Mouse (Mus musculus): ENCODE data around the gene Uspl1.
A peak's percentile ranks its signal among the peaks of the same experiment; 100 is the strongest.
"Not testable (repeated sequence)": the region's sequence is repeated elsewhere in the genome, so short reads cannot be mapped to it uniquely, and the experiment has no call there.

The Uspl1 gene

DNA sequence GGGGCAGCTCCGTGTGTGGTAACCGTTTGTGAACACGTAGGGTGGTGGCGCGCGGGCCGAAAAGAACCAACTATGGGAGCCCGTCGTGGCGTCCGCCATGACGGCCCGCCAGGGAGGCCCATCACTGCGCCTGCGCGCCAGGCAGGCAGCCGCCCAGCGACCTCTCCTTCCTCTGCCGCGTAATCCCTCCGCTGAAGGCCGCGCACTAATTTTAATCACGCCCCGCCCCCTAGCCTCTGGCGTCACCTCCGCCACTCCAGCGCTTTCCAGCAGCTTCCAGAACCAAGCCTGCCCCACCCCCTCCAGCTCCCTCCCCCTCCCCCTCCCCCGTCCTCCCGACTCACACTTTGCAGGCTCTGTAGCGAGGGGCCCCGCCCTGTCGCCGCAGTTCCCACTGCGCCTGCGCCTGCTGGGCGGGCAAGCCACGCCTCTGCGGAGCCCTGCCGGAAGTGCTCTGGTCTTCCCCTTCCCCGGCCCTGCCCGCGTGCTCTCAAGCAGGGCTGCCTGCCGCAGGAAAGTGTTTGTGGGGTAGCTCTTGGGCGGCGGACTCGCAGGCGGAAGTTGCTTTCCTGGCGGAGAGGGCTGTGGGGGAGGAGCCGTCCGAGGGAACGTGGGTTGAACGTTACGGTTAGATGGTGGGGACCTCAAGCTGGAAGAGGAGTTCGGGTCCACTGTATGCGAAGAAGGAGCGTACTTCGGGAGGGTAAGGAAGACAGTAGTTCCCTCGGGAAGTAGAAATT, at the start of gene Uspl1, which contains the start of gene Hmgb1:
Gene Uspl1 (plus strand): TSS at position 247 of the 740 bp plus-strand sequence.
Gene Hmgb1 (minus strand): TSS at position 386 of the 740 bp plus-strand sequence.
- peak; percentile 99 for DNase-seq (ENCODE audit: low spot score)

DNA sequence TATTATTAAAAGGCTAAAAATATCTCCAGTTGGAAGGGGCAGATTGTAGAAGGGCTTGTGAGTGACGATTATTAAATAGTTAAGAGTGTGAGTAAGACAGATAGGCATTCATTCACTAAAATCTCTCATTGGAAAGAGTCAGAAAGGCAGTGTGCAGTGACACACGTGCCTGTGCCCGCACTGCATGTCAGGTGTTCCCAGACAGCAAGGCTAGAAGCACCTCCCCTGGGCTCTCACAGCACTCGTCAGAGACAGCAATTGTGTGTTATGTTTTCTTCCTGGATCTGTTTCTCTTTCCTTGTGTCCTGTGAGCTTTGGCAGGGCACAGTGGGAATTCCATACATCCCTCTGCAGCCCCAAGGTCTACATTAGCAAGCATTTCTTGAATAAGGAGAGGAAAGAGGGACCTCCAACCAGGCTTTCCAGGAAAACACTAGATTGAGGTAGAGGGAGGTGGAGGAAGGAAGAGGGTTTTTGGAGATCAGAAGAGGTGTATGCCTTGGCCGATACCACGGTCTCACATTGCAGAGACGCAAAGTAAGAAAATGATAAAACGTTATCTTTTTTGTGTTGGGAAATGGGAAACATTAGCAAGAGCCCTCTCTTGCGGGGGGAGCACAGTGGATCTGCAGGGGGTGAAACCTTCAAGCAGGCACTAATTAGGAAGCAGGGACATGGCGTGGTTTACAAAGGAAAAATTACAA, 49.2 kb upstream of the Uspl1 start:
- no peak for DNase-seq (ENCODE audit: low spot score)

- DNase-seq (ENCODE audit: low spot score): no peak
Measured at GRCm38 (mm10) chr5:149135455-149136354, 48.4 kb upstream of the Uspl1 start.

DNA sequence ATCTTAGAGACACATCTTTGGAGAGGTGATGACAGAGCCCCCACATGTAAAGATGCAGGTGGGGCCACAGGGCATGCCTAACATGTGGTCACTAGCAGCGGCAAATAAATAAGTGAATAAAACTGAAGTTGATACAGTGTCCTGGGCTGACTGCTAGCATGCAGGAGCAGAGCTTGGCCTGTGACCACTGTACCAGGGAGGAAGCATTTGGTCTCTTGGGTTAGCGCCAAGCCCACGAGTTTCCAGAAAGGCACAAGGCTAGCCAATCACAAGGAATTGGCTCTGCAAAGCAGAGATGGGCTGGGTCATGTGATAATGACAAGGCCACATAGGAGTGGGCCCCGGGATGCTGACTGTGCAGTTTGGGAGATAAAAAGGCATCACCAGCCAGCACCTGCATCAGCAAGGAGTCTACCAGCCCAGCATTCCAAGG, 47.2 kb upstream of the Uspl1 start:
- peak; percentile 70 for DNase-seq (ENCODE audit: low spot score)

DNA sequence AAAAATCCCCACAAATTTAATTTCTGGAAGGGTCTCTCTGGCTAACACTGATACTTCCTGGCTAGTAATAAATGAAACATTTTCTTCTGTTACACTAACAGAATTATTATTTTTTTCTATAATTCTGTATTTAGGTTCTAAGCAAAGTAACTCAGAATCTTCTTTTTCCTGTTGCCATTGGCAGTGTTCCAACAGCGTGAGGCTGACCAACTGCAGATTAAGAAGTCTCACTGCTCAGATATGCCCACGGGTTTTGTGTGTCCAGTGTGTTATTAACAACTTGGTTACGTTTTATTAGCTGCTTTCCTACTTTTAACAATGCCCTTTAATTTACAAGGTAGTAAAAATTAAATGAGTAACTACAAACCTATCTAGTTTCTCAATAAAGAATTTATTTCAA, 46.7 kb upstream of the Uspl1 start:
- no peak for DNase-seq (ENCODE audit: low spot score)

DNA sequence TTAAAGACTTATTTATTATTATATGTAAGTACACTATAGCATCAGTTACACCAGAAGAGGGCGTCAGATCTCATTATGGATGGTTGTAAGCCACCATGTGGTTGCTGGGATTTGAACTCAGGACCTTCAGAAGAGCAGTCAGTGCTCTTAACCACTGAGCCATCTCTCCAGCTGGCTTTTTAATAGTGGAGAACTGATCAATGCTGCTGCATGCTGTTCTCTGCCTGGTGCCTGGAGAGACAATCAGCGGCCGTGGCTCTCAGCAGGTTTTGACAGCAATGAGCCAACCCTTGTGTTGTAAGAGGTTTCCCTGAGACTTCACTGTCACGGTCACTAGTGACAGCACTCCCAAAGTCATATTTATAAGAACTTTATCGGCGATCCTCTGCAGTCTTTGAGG, 46.1 kb upstream of the Uspl1 start:
- not testable (repeated sequence) for DNase-seq (ENCODE audit: low spot score)

GRCm38 (mm10) chr5:149140336-149140735, 43.8 kb upstream of the Uspl1 start:
- no peak for DNase-seq (ENCODE audit: low spot score)

DNA sequence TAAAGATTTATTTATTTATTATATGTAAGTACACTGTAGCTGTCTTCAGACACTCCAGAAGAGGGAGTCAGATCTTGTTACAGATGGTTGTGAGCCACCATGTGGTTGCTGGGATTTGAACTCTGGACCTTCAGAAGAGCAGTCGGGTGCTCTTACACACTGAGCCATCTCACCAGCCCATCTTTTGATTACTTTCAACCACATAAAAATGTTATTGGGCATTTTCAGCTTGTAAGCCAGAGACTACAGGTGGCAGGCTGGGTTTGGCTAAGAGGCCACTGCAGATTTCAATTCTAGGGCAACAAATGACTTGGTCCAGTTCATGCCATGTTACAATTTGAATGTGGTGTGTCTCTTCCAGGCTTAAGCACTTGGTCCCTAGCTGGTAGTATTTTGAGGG, 43.0 kb upstream of the Uspl1 start:
- DNase-seq (ENCODE audit: low spot score): not testable (repeated sequence)

GRCm38 (mm10) chr5:149143766-149144375, 40.3 kb upstream of the Uspl1 start:
- peak; percentile 29 for DNase-seq (ENCODE audit: low spot score)

DNA sequence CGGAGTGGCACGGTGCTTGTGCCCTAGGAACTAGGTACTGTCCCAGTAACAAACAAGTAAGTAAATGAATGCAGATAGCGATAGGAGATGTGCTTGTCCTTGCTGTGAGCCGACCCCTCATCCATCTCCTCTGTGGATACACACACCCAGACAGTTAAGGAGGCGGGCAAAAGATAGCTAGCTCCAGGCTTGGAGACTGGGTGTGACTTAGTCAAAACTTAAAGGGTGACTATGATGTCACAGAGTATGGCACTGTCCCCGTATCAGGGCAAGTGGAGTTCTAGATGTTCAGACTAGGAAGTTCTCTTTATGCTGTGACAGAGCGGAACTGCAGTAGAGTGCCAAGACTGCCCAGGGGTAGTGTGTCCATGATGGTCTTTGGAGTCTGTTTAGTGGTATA, 37.5 kb upstream of the Uspl1 start:
- DNase-seq (ENCODE audit: low spot score): no peak

DNA sequence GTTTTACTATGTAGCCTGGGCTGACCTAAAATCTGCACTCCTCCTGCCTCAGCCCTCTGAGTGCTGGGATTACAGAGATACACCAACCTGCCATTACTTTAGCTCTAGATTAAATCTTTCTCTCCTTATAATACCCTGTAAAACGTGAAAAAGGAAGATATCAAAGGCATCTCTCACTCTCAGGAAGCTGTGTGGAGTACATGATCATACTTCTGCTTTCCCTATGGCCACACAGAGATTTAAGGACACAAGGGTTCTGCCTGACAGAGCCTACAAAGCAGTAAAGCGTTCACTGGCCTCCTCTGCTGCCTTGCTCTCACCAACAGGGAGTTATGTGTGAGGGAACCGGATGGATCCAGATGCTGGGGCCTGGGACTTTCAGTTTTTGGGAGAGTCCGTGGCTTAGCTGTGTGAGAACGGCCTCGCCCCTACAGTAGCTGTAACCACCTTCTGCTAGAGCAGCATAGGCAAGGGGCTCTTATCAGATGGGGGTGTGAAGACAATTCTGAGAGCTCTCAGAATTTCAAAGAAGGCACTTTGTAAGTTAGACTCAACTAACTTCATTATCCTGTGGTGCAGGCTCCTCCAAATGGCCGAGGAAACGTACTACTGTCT, 36.7 kb upstream of the Uspl1 start:
- no peak for DNase-seq (ENCODE audit: low spot score)

GRCm38 (mm10) chr5:149150882-149151281, 33.3 kb upstream of the Uspl1 start:
- no peak for DNase-seq (ENCODE audit: low spot score)

DNA sequence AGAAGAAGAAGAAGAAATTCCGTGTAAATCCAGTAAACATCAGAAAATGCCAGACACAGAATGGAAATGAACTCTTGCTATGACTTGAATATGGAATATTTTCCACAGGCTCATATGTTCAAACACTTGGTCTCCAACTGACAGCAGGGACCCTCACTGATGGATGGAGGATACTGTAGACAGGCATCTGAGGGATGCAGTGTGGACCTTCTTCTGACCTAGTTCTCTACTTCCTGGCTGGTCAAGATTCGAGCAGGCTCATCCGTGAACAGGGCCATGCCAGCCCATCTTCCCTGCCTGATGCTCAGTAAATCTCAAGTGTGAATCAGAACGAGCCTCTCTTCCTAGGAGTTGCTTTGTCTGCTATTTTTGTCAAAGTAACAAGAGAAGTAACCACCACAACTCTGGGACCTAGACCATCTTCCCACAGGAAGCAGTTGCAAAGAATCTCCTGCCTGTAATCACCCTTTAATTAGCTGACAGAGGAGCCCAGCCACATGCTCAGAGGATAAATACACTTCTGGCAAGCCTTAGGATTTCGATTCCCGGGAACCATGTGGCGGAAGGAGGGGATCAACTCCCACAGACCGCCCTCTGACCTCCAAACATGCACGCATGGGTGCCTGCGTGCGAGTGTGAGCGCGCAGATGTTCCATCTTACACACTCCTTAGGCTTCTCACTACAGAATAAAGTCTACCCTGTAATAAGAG, 31.9 kb upstream of the Uspl1 start:
- peak; percentile 21 for DNase-seq (ENCODE audit: low spot score)

DNA sequence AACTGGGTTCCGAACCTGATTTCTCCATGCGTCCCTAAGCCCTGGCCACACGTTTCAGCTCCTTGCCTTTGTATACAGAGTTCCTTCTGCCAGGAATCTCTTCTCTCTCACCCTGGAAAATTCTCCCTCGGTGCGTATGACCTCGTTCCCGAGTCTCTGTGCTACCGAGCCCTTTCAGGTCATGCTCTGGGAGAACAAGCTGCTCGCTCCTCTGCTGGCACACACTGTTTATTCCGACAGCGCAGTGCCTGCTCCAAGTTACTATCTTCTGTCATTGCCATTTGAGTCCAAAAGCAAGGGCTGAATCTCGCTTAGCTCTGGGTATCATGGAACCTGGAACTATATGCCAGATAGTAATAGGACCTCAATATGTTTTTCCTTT, 31.4 kb upstream of the Uspl1 start:
- peak; percentile 50 for DNase-seq (ENCODE audit: low spot score)

DNA sequence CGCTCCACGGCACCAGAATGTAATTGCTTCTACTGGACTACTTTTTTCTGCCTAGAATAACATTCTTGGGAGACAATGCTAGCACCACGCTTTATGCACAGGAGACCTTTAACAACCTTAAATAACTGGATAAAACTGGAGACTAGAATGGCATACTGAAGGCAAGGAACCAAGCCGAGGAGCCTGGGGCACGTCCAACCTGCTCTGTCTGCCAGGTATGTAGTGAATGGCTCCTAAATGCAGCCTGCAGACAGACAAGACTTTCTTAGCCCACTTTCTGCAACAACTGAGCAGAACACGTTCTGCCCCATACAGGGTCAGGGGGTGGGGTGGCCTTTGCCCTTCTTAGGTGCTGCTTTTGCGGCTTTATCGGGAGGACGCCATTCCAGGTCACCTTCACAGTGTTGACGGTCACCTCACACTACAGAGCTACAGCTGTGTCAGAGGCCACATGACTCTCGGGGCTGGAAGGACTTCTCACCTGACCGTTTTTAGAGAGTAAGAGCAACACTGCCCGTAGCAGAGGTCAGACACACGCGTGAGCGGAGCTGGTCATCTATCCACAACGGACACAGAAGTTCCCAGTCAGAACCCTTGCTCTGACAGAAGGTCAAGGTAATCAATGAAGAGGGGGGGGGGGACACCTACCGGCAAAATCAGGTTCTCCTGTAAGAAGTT, 27.1 kb upstream of the Uspl1 start:
- DNase-seq (ENCODE audit: low spot score): no peak

DNA sequence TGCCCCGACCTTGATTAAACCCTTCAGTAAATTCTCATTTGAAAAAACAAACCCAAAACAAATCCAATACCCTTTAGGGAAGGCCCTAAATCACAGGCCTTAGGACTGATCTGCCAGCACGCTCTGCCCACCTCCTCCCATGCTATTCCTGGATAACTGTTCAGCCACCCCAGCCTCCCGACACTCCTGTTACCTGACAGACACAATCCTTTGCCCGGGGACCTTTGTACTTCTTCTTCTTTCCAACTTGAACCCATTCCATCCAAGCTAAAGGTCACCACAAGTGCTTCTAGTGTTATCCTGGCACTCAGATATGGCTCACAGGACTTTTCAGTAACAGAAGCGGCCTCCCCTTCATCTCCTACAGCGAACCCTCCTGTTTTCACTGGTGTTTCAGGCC, 25.1 kb upstream of the Uspl1 start:
- no peak for DNase-seq (ENCODE audit: low spot score)

- no peak for DNase-seq (ENCODE audit: low spot score)
Measured at GRCm38 (mm10) chr5:149160469-149160868, 23.7 kb upstream of the Uspl1 start.

- DNase-seq (ENCODE audit: low spot score): no peak
Measured at GRCm38 (mm10) chr5:149162890-149163289, 21.3 kb upstream of the Uspl1 start.

DNA sequence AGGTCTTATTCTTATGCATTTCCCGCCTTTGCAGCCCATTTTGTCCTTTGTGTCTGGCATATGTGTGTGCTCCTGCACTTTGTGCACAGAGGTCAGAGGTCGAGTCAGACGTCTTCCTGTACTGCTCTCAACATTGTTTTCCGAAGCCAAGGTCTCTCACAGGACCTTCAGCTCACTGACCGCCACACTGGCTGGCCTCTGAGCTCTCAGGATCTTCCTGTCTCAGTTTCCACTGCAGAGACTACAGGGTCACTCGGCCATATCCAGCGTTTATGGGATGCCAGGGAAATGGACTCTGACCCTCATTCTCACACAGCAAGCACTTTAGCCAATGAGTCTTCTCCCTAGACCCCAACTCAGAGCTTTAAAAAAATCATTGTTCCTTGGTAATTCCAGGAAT, 19.3 kb upstream of the Uspl1 start:
- DNase-seq (ENCODE audit: low spot score): no peak

GRCm38 (mm10) chr5:149166011-149166410, 18.1 kb upstream of the Uspl1 start:
- no peak for DNase-seq (ENCODE audit: low spot score)
